Mouse (Mus musculus): Measurements from ENCODE around the gene Clic5.
"Not testable (repeated sequence)": the region's sequence is repeated elsewhere in the genome, so short reads cannot be mapped to it uniquely, and the experiment has no call there.

Clic5 gene

DNA sequence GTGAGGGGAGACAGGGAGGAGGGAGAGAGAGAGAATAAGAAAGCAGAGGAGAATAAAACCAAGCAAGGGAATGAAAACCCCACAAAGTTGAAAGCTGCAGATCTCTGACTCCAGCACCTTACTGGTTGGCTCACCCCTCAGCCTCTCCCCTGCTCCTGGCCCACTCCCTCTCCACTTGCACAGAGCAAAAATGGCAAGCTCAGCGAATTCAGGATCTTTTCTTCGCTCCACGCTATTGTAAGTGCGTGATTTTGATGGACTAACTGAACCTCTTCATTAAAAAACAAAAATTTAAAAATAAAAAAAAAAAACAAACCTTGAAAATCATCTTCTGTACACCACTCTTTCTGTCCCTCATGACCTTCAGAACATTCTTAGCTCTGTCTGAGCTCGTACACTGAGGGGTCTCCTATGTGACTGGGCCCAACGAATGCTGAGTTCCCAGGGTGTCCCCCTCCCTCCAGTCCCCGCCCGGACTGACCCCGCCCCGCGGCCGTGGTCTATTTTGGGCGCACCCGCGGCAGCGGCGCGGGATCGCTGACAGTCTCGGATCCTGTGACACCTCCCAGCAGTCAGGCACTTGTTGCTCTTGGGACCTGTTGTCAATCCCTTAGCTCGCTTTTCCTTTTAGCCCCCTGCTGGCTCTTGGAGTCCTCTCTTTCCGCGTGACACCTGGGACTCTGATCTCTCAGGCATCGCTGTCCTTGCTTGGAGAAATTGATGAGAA is at the start of gene Clic5:
Gene Clic5, plus strand, starts transcription at position 543 of the 727 bp plus-strand sequence.
- no peak for DNase-seq

DNA sequence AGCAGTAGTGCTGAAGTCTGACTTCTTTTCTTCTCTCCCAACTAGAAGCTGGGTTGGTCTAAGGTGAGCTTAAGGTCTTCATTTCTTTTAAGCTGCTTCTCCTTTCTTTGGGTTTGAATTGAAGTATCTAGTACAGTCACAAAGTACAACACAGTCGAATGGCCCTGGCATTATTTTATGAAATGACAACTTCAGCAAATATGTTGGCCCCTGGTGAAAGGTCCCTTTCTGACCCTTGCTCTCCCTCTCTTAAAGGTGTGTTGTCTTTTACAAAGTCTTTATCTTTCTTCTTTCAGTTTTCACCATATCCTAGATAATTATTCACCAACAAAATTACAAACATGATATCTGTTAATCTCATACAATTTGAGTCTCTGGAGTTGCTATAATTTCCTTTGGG is 42.6 kb upstream of the Clic5 start:
- no peak for DNase-seq

DNA sequence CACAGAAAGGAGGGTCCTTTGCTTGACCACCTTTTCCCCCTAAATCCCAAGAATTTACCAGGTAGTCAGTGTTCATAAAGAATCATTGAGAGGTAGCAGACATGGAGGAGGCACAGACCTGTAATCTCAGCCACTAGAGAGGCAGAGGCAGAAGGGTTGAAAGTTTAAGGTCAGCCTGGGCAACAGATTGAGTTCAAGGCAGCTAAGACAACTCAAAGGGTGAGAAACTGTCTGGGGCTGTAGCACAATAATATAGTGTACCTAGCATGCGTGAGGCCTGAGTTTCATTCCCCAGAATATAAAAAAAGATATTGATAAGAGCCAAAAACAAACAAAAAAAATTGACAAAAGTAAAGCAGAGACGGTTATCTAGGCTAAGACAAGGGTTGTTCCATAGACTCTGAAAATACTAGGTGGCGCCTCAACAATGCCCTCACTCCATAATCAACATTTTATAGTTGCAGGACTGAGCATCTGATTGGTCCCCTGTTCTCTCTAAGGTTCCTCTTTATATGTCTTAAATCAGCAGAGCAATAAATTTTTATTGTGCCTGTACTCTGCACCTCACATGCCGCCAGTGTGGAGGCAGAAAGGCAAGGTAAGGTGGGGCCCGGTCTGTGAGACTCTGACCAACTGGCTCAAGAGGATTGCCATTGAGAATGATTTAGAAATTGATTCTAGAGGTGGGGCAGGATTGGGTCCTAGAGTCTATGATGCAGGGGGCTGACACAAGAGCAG is 40.1 kb upstream of the Clic5 start:
- no peak for DNase-seq

DNA sequence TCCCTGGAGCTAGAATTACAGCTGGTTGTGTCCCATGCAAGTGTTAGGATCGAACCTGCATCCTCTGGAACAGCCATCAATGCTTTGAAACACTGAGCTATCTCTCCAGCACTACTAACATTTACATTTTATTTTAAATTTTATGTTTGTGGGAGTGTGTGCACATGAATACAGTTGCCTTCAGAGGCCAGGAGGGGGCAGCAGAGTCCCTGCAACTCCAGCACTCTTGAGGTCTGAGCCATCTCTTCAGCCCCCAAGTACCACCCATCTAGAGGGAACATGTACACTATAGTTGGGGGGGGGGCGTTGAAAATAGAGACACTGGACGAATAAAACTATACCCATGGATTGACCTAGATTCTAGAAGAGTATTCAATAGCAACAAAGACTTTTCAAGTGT is 37.3 kb upstream of the Clic5 start:
- no peak for DNase-seq

DNA sequence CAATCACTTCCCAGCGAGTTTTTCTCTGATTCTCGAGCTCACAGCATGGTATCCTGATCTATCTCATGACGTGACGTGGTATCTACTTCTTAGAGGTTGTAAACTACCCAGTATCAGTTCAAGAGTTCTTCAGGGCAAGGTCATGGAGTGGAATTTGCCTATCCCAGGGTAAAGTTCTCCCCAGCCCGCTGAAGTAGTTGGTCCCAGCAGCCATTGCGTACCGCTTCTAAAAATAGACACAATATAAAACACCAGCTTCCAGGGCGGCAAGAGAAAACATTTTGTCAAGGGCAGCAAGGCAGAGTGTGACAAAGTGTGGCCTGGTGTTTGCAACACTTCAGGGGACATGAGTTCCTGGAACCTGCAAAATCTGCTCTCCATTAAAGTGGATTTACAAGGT is 36.5 kb upstream of the Clic5 start:
- DNase-seq, result no peak

DNA sequence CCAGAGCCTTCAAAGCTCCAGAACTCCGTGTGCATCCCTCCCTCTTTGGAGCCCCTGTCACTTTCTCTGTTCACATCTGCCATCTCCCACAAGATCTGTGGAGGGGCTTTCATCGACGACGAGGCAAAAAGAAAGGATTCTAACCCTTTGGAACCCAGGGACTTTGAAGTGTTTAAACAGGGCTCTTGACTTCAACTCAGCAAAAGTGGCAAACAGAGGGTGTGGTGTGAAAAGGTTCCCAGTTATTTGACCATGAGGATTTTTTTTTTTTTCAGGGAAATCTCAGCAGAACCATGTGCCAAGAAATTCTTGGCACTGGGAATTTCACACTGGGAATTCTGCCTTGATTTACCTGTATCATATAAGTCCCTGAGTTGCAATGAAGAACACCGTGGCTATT is 34.5 kb upstream of the Clic5 start:
- DNase-seq, result no peak

DNA sequence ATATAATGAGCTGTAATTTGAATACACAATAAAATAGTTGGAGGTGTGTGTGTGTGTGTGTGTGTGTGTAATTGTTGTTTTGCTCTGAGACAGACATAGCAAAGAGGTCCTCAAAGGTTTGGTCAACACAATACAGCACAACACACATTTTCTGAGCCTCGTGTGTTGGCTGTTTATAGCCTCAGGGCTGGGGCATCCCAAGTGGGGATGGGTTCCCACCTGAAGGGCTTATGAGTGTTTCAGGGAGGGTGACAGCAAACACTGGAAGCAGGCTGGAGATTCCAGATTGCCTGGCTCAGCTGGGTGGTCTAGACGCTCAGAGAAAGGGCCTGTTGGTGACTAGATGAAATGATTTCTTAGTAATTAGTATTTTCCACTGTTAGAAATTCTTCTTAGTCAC is 33.2 kb upstream of the Clic5 start:
- no peak for DNase-seq

DNA sequence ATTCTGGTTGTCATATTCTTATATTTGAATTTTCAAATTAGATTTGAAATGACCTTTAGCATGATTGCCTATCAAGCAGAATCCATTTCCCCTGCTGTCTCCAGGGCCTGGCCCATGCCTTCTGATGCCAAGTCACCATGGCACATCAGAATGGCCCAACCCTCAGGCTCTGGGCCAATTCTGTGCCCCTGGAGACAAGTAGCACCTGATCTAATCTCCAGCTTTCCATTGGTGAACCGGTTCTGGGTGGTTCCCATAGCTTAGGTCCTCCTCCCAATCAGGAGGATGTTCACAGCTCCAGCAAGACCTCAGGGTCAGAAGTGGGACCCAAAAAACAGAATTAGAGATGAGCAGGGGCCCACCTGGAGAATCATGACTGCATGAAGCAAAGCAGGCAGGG is 30.2 kb upstream of the Clic5 start:
- DNase-seq, result no peak

DNA sequence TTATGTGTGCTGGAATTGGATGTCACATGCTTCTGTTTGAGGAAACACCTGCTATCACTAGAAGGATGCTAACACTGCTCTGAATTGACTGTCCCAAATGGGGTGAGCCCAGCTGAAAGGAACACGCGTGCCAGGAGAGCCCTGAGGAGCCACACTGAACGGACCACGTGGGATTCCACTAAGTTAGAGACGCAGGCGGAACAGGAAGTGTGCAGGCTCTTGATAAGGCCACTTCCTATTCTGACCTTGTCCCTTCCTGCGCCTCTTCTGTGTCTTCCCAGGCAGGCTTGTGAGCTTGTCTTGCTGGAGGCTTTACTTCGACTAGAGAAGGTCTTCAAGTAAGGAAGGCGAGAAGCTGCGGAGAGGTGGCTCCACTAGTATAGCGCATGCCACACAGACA is 27.9 kb upstream of the Clic5 start:
- DNase-seq, result no peak

DNA sequence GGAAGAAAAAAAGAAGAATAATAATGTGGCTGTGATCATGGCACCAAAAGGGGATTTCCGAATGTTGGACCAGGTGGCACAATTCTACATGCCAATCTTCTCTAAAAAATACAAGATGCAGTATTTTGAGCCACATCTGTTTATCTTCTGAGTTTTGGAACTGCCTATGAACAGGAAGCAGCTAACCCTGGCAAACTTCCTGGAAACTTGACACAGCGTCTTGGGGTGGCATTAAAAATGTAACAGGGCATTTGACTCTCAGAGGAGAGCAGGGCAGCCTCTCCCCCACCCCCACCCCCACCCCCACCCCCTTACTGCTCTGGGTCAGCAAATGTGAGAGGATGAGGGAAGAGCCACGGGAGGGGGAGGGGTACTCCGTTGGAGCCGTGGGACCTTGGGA is 25.9 kb upstream of the Clic5 start:
- DNase-seq, result no peak

DNA sequence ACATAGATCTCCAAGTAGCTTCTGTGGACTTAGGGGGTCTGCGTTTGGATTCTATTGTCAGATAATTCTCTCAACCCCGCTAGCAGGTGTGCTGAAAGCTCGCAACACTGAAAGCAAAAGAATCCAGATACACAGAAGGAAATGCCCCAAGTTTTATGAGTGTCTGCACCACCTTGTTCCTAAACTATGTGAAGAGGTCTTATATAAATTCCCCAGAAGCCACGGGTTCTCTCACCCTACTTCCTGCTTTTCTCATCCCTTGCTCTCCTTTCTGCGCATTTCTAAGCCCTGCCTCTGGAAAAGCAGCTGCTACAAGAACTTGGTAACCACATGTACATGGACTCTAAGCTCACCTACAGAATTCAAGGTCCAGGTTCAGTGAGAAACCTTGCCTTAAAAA is 25.4 kb upstream of the Clic5 start:
- DNase-seq, result no peak

DNA sequence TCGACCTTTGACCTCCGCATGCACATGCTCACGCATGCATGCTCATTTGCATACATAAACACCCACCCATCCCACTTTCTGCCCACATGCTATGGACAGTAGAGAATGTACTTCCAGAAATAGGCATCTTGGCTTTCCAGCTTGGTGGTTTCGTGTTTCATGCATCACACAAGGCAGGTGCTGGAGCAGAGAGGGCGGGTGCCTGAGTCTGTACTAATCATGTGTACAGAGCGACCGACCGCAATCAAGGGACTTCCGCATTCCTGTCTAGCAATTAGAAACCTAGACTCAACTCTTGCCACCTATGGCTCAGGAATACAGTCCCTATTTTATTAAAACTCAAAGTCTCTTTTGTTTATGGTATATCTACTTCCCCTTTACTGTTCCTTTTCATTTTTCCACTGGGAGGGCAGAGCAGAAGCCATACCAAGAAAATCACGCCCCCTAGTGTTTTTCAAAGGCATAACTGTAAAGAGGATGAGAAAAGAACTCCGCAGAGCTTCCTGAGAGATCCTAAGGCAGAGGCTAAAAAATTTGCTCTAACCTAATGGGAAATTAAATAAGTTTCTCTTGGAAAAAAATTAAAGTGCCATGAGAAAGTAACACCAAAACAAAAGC is 22.5 kb upstream of the Clic5 start:
- DNase-seq, result no peak

DNA sequence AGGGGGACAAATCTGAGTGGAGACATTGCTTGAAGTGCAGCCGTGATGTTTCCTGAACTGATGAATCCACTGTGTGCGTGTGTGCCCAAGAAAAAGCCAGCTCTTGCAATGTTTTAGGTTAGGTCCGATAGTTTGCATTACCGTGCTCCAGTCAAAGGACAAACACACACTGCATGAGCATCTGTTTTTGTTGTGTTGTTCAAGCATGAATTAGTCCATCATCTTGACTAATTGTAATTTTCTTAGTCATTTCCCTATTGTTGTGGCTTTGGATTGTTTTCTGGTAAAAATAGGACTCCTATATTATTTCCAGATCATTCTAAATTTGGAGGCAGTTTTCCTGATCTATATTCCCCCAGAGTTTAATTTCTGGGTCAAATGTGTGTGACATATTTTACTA is 18.7 kb upstream of the Clic5 start:
- DNase-seq, result no peak

DNA sequence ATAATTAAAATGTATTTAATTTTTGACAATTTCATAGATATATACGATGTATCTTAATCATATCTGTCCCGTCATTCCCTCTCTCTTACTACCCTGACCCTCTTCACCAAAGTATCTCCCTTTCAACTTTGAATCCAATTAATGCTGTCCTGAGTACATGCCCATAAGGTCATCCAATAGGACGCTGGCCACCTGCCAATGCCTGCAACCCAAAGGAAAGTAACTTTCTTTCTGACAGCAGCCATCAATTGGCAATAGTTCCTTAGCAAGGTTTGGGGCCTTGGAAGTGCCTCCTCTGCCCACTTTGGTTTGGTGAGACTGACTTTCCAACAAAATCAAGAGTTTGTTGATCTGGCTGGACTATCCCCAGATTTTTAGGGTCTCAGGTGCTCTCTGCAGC is 18.1 kb upstream of the Clic5 start:
- DNase-seq, result no peak

DNA sequence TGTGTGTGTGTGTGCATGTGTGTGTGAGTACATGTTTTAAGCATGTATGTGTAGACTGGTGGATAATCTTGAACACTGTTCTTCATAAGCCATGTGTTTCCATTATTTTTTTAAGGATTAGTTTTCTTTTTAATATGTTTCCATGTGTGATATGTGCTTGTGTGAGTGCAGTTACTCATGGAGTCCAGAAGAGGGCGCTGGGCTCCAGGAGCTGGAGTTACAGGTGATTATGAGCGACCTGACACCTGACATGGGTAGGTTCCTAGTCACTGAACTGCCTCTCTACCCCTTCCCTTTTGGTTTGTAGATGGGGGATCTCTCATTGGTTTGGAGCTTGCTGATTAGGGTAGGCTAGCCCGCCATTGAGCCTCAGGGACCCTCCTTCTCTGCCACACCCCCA is 16.5 kb upstream of the Clic5 start:
- DNase-seq, result no peak

DNA sequence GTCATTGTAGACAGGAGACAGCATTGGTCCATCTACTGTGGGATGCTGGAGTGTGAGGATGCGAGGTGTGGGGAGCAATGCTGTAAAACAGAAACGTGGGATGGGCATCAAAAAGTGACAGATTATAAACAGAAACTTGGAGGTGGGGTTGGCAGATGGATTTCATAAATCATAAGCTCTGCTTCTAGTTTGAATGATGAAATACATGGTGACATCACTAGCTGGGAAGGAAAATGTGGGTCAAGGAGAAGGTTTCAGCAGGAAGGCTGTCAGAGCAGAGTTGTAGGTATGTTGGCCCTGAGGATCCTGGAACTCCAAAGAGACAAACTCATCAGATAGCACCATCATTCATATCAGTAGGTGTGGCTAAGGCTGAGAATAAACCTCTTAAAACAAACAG is 15.0 kb upstream of the Clic5 start:
- DNase-seq, result no peak

DNA sequence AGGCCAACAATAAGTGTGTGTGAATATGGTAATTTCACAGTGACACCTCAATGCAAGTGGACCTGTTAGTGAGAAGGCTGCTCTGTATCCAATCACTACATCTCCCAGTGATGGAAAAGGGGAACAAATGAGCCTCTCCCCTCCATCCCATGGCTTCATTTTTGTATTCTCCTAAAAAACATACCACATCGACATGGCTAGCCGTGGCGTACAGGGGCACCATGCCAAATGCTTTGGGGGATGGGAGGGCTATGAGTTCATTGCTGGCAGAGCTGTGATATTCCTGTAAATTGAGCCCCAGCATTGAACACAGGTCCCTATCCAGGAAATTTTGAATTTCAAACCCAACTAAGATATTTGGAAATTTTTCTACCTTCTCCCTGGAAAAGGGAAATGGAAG is 11.1 kb upstream of the Clic5 start:
- DNase-seq, result no peak

DNA sequence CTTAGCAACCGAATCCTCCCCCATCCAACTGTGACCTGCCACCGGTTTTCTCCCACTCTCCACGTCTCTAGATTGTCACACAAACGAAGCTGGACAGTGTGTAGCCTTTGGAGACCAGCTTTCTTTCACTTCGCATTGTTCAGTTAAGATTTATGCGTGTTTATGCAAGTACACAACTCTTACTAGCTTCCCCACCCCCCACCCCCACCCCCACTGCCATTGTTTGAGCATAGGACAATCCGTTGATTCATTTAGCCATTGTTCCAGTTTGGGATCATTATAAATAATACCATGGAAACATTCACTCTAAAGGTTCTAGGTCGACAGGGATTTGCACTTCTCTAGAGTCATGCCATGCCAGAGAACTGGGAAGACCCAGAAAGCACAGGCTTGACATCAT is 7.0 kb upstream of the Clic5 start:
- DNase-seq, result no peak

DNA sequence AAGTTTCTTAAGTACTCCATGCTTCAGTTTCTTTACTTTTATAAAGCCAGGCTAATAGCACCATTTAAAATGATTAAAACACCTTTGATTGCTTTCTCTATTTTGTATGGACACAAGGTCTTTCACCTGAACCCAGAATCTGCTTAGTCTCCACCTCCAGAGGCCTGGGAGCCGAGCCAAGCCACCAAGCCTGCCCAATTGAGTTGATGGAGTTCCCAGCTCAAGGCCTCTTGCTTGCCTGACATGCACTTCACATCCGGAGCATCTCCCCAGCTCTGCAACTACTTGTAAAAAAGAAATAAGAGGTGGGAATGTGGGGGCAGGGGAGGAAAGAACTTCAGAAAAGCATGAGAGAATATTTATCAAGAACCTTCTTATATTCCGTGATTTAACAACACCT is 1.5 kb upstream of the Clic5 start:
- DNase-seq, result no peak

DNA sequence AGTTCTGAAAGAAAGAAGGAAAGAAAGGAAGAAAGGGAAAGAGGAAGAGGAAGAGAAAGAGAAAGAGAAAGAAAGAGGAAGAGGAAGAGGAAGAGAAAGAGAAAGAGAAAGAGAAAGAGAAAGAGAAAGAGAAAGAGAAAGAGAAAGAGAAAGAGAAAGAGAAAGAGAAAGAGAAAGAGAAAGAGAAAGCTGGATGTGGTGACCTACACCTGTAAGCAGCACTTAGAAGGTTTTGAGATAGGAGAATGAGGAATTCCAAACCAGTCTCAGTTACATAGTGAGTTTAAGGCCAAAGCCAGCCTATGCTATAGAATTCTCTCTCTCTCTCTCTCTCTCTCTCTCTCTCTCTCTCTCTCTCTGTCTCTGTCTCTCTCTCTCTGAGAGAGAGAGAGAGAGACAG is 847 bp upstream of the Clic5 start:
- DNase-seq, result not testable (repeated sequence)

DNA sequence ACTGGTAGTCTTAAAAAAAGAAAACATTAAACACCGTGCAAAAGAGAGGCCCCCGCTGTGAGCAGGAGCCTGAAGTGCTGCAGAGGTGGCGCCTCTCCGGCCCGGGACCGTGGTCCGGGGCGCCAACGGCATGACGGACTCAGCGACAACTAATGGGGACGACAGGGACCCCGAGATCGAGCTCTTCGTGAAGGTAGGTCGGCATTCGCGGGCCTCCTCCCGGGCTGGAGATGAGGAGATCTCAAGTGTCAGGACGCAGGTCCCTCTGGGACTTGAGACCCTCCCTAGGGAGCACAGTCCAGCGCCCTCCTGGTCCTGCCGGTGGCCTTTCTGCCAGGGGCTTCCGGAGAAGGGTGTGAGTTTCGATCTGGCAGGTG is 373 bp downstream of the Clic5 start:
- DNase-seq, result no peak

DNA sequence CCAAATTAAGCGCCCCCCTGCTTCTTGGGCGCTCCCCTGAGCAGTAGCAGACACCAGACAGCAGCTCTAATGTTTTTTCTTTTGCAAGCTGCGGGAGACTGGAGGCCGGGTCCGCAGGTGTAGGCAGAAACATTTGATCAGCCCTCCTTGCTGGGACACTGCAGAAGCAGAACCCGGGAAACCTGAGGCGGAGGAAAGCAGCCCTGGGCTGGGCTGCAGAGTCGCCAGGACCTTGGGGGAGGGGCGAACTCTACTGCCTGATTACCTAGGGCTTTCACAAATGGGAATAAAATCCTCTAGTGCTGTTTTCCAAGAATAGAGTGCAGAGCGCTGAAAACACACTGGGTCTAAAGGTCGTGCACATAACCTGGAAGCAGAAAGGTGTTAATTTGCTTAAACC is 1.3 kb downstream of the Clic5 start:
- DNase-seq, result no peak

DNA sequence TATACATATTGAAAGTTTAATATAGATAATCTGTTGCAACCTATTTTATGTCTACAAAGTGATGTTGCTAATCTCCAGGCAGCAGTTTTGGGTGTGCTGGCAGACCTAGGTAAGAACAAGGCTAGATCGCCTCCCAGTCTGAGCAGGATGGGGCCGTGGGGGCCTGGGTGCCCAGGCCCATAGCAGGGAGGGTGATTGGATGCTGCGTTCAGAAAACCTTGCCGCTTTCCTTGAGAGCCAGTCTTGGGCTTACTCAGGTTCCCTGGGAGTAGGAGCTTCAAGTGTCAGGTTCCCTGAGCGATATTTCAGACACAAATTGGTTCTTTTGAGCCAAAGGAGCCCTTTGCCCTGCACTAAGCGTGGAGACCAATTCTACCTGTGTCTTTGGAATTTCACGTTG is 1.9 kb downstream of the Clic5 start:
- no peak for DNase-seq

DNA sequence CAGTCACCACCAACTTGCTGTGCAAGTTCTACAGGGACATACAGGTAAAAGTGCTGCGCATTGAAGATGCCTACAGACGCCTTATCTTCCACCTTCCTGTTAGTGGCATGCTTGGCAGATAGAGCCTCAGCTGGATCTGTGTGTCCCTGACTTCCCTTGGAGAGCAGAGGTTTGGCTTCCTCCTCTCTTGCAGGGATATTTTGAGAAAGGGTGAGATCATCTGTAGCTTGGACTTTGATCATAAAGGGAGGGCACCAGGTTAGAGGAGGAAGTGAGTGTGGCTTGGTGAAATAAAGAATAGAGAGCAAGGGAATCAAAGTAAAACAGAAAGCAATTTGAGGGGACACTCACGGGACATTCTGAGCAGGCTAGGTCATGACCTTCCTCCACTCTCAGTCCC is 4.6 kb downstream of the Clic5 start:
- DNase-seq, result no peak

DNA sequence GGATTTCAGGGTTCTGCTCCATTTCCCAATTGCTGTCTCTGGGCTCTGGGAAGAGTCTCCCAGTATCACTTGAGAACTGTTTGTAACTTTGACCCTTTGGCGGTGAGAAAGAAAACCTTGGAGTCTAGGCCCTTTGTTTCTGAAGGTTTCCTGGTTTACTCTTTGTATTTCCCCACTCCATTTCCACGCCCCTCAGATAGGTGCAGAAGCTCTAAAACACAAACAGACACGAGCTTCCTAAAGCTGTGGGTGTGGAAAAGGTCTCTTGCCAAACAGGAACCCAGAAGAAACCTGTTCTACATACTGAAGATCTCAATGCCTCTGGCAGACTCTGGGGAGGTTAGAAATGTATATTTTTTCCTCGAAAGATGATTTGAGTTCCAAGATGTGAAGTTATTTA is 10.8 kb downstream of the Clic5 start:
- DNase-seq, result no peak
